Mouse (Mus musculus) frontal cortex, adult 2 months (tissue): ENCODE results near the gene Tbcel. TPM values are rescaled to one million over a fixed set of nuclear protein-coding genes. Genes with fewer than 3 reads are reported as not detected.
A peak's percentile ranks its signal among the peaks of the same experiment; 100 is the strongest.

Source experiments
- DNase-seq, 2 experiments: peaks; one replicate each; pipeline ENCODE4 v3.0.0; 2022; ENCODE audit warnings: low spot score in 1 of 2; ENCODE audit errors: extremely low spot score in 1 of 2
- polyA plus RNA-seq: library from polyadenylated mRNA; depleted of rRNA; stranded (reverse); fragments of >200 nt; gene quantifications from 2 replicates; pipeline ENCODE4 v1.2.3, GENCODE M21; 2012

Gene Tbcel
- polyA plus RNA-seq, 1 experiment: 33.3 TPM

DNA sequence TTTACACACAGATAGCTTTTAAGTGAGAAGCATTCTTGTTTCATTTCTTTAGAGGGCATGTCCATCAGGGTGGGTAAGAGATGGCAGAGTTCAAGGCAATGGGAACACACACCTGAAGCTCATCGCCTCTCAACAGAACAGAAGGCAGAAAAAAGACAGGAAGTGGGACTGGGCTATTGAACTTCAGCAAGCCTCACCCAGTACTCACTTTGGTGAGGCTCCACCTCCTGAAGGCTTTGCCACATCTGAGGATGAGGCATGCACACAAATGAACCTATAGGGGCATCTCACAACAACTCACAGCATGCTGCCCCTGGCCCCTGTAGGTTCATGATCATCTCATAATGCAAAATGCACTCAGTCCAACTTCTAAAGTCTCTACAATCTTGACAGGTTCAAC, 19.5 kb downstream of the Tbcel start:
- DNase-seq: no peak

DNA sequence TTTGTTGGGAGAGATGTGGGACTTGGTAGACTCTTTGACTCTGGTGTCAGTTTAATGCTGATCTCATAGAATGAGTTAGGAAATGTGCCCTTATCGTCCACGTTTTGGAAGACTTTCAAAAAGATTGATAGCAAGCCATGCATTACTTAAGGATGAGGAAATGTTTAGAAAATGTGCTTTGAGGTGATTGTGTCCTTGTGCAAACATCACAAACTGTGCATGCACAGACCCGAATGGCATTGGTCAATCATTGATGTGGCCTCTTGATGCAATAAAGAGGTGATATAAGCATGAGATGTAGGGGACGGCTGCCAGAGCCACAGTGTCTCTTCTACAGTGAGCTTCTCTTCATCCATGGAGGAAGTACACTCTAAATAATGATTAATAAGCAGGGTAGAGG, 20.7 kb downstream of the Tbcel start:
- DNase-seq: no peak

DNA sequence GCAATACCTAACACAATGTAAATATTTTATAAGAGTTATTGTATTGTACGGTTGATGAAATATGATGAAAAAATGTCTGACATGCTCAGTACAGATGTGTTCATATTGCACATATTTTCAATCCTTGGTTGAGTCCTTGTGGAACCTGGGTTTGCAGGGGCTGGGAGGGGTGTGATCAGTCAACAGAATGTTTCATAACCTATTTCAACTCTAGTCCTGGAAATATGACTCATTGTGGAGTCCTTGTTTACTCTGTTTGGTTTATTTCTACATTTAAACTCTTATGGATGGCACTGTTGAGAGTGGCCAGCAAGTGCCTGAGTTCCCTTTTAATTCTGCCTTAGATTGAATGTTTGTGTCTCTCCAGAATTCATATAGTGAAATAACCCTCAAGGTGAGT, 22.9 kb downstream of the Tbcel start:
- DNase-seq: no peak

DNA sequence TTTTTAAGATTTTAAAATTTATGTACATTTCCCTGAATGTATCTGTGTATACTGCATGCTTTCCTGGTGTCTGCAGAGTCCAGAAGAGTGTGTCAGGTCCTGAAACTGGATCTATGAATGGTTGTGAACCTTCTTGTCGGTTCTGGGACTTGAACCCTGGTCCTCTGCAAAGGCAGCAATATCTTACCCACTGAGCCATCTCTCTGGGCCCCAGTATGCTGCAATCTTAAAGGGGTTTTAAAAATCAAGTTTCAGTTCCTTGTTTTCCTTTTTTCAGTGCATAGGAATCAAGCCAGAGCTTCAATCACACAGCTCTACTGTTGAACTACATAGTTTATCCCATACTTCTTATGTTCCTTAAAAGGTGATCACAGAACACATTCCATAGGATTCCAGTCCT, 24.7 kb downstream of the Tbcel start:
- no peak for DNase-seq

DNA sequence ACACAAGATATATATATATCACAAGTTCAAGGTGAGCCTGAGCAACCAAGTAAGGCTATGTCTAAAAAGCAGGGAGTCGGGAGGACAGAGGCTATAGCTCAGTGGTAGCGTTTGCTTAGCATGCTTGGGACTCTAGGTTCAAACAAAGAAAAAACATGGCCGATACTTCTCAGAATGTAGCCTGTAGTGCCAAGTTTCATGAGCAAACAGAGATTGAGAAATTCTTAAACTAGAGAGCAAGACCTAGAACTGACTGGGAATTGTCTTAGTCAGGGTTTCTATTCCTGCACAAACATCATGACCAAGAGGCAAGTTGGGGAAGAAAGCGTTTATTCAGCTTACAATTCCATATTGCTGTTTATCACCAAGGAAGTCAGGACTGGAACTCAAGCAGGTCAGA, 31.4 kb downstream of the Tbcel start:
- DNase-seq: no peak

DNA sequence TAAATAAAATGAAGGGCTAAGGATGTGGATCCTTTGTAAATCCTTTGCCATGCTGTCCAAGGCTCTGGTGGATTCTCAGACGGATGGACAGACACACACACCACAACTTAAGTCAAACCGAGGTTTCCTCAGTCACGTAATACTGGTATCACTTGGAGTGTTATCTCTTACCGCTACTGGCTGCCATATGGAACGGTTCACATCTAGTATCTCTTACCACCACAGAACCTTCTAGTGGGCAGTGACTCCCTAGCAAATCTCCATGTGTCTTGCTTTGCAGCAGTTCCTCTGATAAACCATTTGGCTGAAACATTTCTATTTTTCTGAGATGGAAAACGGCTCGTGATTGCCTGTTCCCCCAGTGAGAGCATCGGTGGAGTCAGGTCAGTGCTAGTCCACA, 33.4 kb downstream of the Tbcel start:
- DNase-seq: no peak

DNA sequence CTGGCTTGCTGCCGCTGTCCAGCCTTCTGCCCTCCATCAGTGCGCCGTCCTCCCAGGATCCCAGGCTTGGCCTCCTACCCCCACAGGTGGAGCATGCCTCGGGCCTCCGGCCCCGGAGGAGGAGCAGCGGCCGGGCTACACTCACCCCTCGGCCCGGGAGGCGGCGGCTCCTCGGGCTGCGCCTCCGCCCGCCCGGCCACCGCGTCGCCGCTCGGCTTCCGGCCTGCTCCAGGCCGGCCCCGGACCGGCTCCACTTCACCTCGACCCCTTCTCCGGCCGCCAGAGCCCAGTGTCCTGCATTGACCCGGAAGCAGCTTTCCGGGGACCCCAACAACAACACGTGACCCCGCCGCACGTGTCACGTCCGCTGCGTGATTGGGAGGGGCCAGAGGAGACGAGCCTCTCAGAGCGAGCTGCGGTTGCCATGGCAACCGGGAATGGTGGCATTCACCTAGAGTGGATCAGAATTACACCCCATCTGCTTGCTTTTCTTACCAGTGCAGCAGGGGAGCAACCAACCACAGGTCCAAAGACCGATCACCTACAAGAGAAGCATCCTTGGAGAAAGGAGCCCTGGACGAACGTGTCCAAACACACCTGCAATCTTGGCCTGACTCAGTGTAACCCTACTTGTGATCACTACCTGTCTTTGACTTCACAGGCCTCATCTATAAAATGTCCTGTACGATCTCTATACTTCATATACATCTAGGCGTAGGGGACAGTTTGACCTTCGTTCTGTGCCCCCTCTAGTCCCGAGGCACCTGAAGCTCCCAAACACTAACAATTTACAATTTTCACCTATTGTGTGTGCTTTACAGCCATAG, 35.5 kb downstream of the Tbcel start:
- DNase-seq: peak; percentile 90 to 94

DNA sequence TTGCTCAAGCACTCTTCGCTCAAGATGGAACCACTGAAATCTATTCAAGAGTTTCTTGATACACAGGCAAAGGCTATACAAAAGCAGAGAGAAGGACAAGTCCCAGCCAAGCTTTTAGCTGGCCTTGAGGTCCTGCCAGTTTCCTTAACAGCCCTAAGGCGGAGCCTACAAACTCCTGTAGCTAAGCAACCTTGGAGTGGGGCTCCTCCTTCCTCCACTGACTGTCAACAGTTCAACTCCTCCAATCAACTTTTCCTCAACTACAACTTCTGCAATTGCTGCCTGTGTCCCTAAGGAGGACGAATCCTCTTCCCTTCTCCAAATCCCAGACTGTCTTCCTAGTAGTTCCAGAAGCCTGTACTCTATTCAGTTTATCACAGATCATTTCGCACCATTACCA, 36.4 kb downstream of the Tbcel start:
- peak; percentile 24 to 42 for DNase-seq

DNA sequence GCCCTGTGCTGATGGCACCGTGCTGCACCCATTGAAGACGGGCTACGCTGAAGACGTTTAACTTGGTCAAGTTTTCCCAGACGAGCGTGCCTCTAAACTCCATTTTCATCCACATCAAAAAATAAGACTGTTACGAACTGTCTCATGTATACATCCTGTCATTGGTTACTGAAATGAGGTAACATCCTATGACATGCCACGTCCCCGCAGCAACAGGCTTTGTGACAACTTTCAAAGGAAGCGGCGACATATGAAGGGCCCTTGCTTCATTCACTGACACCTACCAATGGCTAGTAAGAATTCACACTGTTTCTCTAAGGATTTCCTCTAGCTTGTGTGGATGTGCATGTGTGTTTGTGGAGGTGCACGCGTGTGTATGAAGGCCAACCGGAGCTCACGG, 38.3 kb downstream of the Tbcel start:
- DNase-seq: no peak

DNA sequence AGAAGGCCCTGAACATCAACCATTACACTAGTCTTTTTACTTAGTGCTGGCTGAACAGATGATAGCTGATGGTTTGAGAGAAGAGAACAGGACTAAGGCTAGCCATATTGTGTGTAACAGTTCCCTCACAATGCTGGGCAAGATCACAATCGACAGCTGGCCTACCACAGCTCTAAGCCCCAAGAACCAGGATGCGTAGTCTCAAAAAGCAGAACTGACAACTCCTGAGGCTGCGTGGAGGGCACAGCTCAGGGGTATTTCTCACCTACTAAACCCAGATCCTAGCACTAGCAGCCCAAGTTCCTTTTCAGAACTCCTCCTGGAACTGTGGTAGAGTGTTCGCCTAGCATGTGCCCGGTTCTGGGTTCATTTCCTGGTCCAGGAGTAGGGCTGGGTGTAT, 39.2 kb downstream of the Tbcel start:
- no peak for DNase-seq

DNA sequence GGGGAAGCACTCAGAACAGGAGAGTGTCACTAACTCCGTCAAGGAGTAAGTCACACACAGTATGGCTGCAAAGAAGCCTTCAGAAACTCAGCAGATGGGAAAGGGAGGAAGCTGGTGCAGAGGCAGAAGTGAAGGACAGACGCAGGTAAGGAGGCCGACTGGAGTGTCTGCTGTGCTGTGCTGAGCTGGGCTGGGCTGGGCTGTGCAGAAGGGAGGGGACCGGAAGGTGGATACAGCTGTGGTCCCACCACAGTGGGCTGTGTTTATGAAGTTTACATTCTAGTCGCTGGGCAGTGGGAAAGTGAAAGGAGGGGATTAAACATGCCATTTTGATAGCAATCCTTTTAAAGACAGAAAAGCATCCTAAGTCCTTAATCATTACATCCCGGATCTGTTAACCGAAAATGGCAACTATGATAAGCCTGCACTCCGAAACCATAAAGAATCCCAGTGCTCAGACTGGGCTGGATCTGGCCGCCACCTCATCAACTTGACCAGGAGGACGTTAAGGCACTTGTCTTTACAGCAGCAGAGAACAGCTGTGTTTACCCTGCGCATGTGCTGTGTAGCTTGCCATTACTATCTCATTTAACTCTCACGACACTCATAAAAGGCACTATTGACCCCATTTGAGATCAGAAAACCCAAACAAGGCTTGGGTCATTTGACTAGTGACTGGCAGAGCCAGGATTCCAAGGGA, 40.3 kb downstream of the Tbcel start:
- no peak for DNase-seq

DNA sequence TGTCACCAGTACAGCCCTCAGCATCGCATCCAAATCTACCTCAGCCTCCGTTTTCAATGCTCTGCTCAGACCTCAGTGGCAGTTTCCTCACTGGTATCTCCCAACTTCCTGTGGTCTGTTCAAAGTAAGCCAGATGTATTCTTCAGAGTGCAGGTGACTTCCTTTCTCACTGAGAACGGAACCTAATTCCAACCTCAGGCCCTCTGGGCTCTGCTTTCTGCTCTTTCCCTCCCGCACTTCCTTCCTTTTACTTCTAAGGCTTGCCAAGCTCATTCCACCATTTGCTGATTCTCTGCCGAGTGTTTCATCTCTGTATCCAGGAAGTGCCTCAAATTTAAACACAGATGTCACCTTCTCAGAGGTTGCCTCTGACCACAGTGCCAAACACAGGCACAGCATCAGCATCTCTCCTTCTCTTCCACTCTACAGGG, 41.9 kb downstream of the Tbcel start:
- DNase-seq: no peak

DNA sequence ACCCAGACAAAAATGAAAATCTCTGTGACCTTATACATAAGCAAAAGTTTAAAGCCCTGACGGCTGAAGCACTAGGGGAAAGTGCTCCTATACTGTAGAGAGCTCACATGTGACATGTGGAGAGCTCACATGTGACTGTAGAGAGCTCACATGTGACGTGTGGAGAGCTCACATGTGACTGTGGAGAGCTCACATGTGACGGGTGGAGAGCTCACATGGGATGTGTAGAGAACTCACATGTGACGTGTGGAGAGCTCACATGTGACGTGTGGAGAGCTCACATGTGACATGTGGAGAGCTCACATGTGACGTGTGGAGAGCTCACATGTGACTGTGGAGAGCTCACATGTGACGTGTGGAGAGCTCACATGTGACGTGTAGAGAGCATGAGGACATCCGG, 43.4 kb downstream of the Tbcel start:
- no peak for DNase-seq

DNA sequence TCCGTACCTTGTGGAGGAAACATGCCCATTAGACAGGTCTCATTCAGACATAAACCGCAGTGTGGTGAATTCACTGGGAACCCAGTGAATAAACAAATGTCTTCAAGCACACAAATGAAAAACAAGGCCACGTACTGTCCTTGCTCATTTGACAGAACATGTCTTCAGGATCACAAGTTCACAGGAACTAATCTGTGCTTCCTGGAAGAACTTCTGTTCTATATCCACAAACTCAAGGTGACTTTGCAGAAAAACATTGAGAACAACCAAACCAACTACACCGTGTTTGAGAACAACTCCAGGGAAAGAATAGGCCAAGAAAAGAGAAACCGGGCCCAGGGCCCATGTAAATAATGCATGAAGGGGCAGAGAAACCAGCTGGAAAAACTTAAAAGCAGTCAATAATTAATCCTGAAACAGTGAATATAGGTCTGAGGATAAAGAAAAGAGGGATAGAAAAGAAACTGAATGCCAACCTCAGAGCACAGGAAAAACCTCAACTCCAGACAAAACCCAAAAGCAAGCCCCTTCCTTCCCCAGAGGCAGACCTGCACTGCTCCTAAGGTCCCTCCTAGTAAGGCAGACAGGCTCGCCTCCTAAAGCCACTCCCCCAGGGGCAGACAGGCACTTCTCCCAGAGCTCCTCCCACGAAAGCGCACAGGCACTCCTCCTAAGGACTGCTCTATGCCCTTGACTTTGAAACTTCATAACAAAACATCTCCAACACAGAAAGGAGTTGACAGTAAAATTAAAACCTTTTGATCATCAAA, 44.2 kb downstream of the Tbcel start:
- DNase-seq: no peak

DNA sequence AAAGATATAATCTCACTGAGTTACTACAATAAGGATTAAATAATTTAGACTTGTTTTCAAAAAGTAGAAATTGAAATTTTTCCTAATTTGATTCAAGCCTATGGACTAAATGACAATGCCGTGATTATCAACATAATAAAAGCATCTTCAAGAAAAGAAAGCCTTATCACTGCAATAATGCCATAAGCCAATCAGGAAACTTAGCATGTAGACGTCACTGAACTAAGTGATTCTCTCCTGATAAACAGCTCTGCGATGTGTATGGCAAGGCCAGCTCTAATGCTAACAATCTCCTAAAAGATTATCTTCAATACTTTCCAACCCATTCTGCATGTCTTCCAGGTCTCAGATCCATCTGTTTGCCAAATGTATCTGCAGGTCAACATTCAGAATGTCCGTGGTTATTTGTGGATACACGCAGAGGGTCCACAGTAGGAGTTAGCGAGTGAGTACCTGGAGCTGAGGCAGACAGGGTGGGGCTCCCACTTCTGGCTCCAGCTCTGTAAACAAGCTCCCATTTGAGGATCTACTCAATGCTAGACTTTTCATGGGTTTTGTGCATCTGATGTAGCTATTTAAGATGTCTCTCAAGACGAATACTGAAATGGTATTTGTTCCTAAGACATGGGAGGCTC, 44.9 kb downstream of the Tbcel start:
- DNase-seq: no peak

DNA sequence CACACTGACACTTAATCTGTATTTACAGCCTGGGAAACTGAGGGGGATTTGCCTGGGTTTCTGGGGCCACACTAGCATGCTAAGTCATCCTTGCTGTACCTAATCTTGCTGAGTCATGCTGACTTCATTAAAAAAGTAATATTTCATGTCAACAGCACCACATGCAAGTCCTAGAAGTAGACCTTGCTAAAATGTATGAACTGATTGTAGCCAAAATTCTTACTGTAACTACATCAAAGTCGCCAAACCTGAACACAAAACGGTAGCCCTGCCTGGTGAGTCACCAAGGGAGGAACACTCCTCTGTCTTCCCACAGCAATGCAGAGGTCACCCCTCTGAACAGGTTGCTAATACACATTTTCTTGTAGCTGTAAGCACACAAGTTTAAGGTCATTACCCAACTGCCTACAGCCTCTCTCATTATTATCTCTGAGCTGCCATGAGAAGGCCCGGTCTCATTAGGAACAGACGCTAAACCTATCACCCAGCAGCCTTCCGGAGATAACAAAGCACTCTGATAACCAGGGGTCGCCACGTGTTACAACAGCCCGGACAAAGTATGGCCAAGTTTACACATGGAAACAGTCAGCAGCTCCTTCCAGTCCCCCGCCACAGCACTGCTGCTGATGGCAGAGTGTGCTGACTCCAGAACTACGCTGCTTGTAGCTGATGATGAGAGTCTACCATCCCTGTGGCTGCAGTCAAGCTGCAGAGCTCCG, 46.1 kb downstream of the Tbcel start:
- no peak for DNase-seq

DNA sequence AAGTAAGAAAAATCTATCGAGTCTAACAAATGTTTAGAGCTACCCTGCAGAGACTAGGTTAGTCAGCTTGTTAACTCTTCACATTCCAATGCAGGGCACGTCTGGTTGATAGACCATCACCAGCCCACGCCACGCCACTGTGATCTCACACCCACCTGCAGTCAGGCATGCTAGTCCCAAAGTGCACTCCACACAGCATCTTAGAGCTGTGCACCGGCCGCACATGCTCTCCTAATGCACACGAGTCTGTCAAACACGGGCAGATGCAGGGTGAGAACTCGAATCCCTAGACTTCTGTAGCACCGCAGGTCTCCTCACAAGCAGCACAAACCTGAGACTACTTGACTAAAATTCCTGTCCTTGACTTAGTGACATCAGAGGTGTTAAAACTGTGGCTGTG, 47.3 kb downstream of the Tbcel start:
- DNase-seq: no peak

DNA sequence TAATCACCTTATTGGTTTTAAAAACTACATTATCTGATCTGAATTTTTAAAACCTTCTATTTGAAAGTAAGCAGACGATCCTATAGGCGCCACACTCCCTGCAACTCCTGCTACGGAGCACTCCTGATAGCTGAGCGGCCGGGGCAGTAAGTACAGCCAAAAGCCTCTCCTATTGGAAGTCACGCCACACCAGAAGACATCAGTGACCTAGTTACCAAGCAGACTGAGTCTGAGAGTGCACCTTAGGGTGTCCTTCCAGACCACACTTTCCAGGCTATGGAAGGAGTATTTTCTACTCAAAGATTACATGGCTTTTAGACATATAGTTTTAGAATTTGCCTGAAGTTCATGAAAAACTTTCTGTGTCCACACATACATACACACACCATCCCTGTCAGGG, 47.9 kb downstream of the Tbcel start:
- no peak for DNase-seq

DNA sequence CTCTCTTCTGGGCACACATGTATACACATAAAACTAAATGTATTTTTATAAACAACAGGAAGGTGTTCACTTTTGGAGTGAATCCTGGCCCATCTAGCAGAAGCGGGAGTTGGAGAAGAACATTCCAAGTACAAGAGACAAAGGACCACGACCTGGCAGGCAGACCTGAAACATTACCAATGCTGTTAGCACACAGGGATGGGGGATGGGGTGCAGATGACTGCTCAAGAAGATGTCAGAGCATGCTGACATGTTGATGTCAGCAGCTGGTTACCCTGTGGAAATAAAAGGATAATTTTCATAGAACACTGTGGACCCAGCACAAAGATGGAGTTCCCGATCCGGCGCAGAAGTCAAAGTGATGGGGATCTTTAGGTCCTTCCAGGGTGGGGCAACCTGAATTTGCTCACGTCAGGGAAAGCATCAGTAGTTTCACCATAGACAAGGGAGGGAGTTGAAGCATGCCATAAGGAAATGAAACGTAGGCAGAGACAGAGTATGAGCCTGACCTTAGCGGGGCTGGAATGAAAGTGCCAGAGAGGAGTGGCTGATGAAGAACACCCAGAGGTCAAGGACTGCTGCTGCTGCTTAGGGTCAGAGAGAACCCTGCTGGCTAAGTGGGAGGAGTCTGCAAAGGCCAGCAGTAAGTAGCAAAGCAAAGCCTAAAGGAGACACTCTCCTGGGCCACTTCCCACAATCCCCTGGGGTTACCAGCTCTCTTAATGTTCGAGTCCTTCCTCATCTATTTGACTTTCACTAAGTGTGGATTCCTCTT, 48.7 kb downstream of the Tbcel start:
- DNase-seq: no peak

DNA sequence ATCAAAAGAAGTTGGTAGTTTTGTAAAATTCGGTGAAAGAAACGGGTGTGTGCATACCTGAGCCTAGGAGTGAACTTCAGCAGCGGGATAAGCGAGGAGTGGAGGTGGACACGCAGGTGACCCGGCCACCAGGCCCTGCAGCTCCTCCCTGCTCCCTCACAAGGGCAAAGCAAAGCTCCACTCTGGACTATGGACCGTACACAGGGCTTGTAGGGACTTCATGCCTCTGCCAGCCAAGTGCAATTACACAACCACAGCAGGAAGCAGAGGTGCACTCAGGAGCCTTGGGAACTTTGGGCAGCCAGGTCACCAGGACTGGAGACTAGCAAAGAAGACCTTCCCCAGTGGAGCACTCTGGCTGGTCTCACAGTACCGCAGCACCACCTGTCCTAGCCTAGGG, 50.1 kb downstream of the Tbcel start:
- no peak for DNase-seq
